Mouse (Mus musculus) kidney, adult 2 months (tissue): Measurements from ENCODE around the gene Gm43552.
"Not testable (repeated sequence)": the region's sequence is repeated elsewhere in the genome, so short reads cannot be mapped to it uniquely, and the experiment has no call there.

Source experiments
- CTCF ChIP-seq: fragments of 200-500 bp; conservative IDR thresholded peaks from 2 replicates; pipeline ENCODE4 v1.5.1; 2011; ENCODE audit warnings: low read depth, mild to moderate bottlenecking, control low read depth, low read length, moderate library complexity, mixed read lengths; ENCODE audit not compliant: insufficient read depth, insufficient read length
- POLR2A ChIP-seq: fragments of 200-500 bp; IDR thresholded peaks from one replicate; pipeline ENCODE4 v1.6.1; 2011; ENCODE audit warnings: low read depth, low read length, control low read depth

GRCm38 (mm10) chr5:65536068-65536465 is 43.4 kb upstream of the Gm43552 start:
- not testable (repeated sequence) for TF ChIP-seq POLR2A, CTCF
